Mouse (Mus musculus) myocyte (in vitro differentiated cells): ENCODE data around the gene Slc7a8.

Experiments used
- E2F4 ChIP-seq: IDR thresholded peaks from one replicate; pipeline ENCODE4 v1.6.1; 2011; ENCODE audit warnings: mild to moderate bottlenecking, control low read depth, moderate library complexity; ENCODE audit not compliant: insufficient read depth
- MAX ChIP-seq: IDR thresholded peaks from one replicate; pipeline ENCODE4 v1.6.1; 2011; ENCODE audit warnings: low read depth, mild to moderate bottlenecking, control low read depth
- MYOD1 ChIP-seq, 3 experiments: IDR thresholded peaks; one replicate each; pipeline ENCODE4 v1.6.1; 2011; ENCODE audit warnings: control low read depth in 2 of 3, low read depth in 2 of 3, mild to moderate bottlenecking in 2 of 3, moderate library complexity in 1 of 3; ENCODE audit not compliant: insufficient read length in 2 of 3, control insufficient read depth in 1 of 3
- POLR2A ChIP-seq: IDR thresholded peaks from one replicate; pipeline ENCODE4 v1.6.1; 2011; ENCODE audit warnings: low read depth, mild to moderate bottlenecking, control low read depth, moderate library complexity; ENCODE audit not compliant: insufficient read length
- POLR2AphosphoS2 ChIP-seq: IDR thresholded peaks from one replicate; pipeline ENCODE4 v1.6.1; 2011; ENCODE audit warnings: low read depth, control low read depth; ENCODE audit not compliant: insufficient read length
- REST ChIP-seq: IDR thresholded peaks from one replicate; pipeline ENCODE4 v1.6.1; 2011; ENCODE audit warnings: mild to moderate bottlenecking, control low read depth, moderate library complexity; ENCODE audit not compliant: insufficient read depth, insufficient read length
- TCF12 ChIP-seq: IDR thresholded peaks from one replicate; pipeline ENCODE4 v1.6.1; 2011; ENCODE audit warnings: mild to moderate bottlenecking, control low read depth; ENCODE audit not compliant: poor library complexity, insufficient read depth, severe bottlenecking
- USF1 ChIP-seq: IDR thresholded peaks from one replicate; pipeline ENCODE4 v1.6.1; 2011; ENCODE audit warnings: low read depth, mild to moderate bottlenecking, control low read depth, moderate library complexity

DNA sequence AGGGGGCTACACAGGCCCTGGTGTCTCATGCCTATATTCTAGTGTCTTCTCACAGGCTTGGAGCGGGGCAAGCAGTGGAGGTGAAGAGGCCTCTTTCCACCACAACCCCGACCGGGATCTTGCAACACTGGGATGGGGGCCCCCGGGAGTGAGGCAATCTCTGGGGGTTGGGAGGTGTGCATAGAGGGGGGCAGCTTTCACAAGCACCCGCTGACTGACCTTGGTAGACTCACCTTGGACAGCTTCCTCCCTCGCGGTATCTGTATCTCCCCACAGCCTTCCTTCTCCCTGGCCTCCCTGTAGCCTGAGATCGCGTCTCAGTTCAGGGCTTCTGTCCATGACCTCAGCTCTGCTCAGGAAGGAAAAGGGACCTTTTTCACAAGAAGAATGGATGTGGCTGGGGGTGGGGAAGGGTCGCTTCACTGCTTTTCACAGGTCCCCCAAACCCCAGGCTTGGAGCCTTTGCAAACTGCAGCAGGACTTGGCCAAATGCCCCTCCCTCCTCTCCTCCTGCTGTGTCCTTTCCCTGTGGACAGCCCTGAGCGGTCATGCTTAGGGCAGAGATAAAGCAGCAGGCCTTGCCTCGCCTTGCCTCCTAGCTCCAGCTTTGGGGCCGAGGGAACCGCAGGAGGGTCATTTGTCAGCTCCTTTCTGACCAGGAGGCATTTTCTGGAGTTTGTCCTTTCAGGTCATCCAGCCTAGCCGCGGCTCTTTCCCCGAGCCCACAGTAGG is 75.0 kb downstream of the Slc7a8 start:
- TF ChIP-seq POLR2AphosphoS2 = no peak
- no peak for TF ChIP-seq REST
- TF ChIP-seq MYOD1 (IDR thresholded peaks at IDR 0.05; ENCODE audit: control insufficient read depth in 1 of 3, insufficient read length in 2 of 3, low read depth in 2 of 3) = no peak
- TF ChIP-seq MAX = no peak
- TF ChIP-seq POLR2A = no peak
- TF ChIP-seq USF1 = no peak
- TF ChIP-seq E2F4 = no peak
- no peak for TF ChIP-seq TCF12
